Mouse (Mus musculus): ENCODE measurements around the gene Gja3. TPM values are rescaled to one million over a fixed set of nuclear protein-coding genes. Genes with fewer than 3 reads are reported as not detected.
A peak's percentile ranks its signal among the peaks of the same experiment; 100 is the strongest.
"Not testable (repeated sequence)": the region's sequence is repeated elsewhere in the genome, so short reads cannot be mapped to it uniquely, and the experiment has no call there.

Gja3 gene
- polyA plus RNA-seq, 1 experiment = 0.21 TPM

DNA sequence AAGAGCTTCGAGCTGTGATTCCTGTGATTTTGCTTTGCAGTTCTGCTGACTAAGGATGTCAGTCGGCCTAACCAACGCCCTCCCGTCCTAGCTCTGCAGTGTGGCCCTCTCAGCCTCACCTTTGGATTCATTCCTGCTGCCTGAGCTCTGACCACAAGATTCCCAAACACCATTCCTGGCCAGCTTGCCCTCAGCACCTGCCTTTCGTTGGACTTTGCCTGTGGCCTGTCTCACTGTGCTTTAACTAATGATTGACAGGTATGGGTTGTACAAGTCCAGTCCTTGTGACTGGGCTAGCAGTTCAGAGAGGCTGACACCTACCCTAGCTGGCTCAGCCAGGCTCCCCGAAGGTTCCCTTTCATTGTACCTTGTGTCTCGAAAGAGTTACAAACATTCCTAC is 31.2 kb upstream of the Gja3 start:
- no peaks in the 10 kb centered on the region for H3K9me3 ChIP-seq (replicated peaks; ENCODE audit: control insufficient read depth, insufficient read depth, low read length, poor library complexity, severe bottlenecking)
- TF ChIP-seq POLR2A (IDR thresholded peaks at IDR 0.05; ENCODE audit: insufficient read depth, low read length) = no peak
- no peak for TF ChIP-seq CTCF (IDR thresholded peaks at IDR 0.05; ENCODE audit: low read depth, low read length)
- TF ChIP-seq EP300 (IDR thresholded peaks at IDR 0.05; ENCODE audit: insufficient read depth, low read depth, low read length) = no peak
- H3K27ac ChIP-seq (ENCODE audit: insufficient read depth, low read length) = no peak overlapping the region

DNA sequence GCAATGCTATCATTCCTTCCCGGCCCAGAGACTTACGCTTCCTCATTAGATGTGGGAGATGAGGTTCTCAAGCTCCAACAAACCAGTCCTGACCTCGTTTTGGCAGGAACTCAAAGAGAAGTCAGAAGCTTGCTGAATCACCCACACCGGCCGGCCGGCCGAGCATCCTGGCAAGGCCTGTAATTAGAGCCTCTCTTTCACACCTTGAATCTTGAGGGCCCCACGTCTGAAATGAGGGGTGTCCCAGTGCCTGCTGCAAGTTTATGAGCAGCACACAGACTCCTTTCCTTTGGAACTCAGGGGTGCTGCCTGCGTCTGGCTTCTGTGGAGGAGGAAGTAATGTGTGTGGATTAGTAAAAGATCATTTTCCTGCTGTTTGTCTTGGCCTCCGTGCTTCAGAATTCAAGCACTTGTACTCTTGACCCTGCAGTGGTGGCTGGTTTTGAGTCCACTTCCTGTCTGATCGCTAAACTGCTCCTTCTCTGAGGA is 26.3 kb upstream of the Gja3 start:
- Histone ChIP-seq H3K4me1 (ENCODE audit: control insufficient read depth, insufficient read depth, low read length) (no peaks in the 10 kb centered on the region), H3K9ac (ENCODE audit: low read depth, poor library complexity, severe bottlenecking) (no peak overlapping the region), H3K9me3 (replicated peaks; ENCODE audit: control insufficient read depth, insufficient read depth, low read length, poor library complexity, severe bottlenecking) (no peaks in the 10 kb centered on the region), H3K36me3 (ENCODE audit: control insufficient read depth, insufficient read depth, low read length, poor library complexity, severe bottlenecking) (no peaks in the 10 kb centered on the region), H3K4me3 (ENCODE audit: low read depth, low read length) (no peak overlapping the region), H3K27ac (ENCODE audit: insufficient read depth, low read length) (no peak overlapping the region), H3K27me3 (ENCODE audit: control insufficient read depth, insufficient read depth, low read length, poor library complexity, severe bottlenecking) (no peaks in the 10 kb centered on the region)
- TF ChIP-seq CTCF (IDR thresholded peaks at IDR 0.05; ENCODE audit: low read depth, low read length) (no peak), EP300 (IDR thresholded peaks at IDR 0.05; ENCODE audit: insufficient read depth, low read depth, low read length) (no peak), POLR2A (IDR thresholded peaks at IDR 0.05; ENCODE audit: insufficient read depth, low read length) (no peak)

More for the DNA sequence above, 31.2 kb upstream of the Gja3 start:
- Histone ChIP-seq H3K4me3 (ENCODE audit: low read depth, low read length) (no peak overlapping the region), H3K27me3 (ENCODE audit: control insufficient read depth, insufficient read depth, low read length, poor library complexity, severe bottlenecking) (no peaks in the 10 kb centered on the region), H3K36me3 (ENCODE audit: control insufficient read depth, insufficient read depth, low read length, poor library complexity, severe bottlenecking) (no peaks in the 10 kb centered on the region), H3K9ac (ENCODE audit: low read depth, poor library complexity, severe bottlenecking) (no peak overlapping the region), H3K4me1 (ENCODE audit: control insufficient read depth, insufficient read depth, low read length) (no peaks in the 10 kb centered on the region)

DNA sequence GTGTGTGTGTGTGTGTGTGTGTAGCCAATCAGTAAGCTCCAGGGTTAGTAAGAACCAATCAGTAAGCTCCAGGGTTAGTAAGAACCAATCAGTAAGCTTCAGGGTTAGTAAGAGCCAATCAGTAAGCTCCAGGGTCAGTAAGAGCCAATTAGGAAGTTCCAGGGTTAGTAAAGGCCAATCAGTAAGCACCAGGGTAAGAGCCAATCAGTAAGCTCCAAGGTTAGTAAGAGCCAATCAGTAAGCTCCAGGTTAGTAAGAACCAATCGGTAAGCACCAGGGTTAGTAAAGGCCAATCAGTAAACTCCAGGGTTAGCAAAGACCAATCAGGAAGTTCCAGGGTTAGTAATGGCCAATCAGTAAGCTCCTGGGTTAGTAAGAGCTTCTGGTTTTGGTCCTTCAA is 25.0 kb upstream of the Gja3 start:
- Histone ChIP-seq H3K36me3 (ENCODE audit: control insufficient read depth, insufficient read depth, low read length, poor library complexity, severe bottlenecking) (no peaks in the 10 kb centered on the region), H3K4me1 (ENCODE audit: control insufficient read depth, insufficient read depth, low read length) (no peaks in the 10 kb centered on the region), H3K4me3 (ENCODE audit: low read depth, low read length) (no peak overlapping the region), H3K27ac (ENCODE audit: insufficient read depth, low read length) (no peak overlapping the region), H3K9ac (ENCODE audit: low read depth, poor library complexity, severe bottlenecking) (no peak overlapping the region), H3K9me3 (replicated peaks; ENCODE audit: control insufficient read depth, insufficient read depth, low read length, poor library complexity, severe bottlenecking) (no peaks in the 10 kb centered on the region), H3K27me3 (ENCODE audit: control insufficient read depth, insufficient read depth, low read length, poor library complexity, severe bottlenecking) (no peaks in the 10 kb centered on the region)
- TF ChIP-seq CTCF (IDR thresholded peaks at IDR 0.05; ENCODE audit: low read depth, low read length) (no peak), POLR2A (IDR thresholded peaks at IDR 0.05; ENCODE audit: insufficient read depth, low read length) (no peak), EP300 (IDR thresholded peaks at IDR 0.05; ENCODE audit: insufficient read depth, low read depth, low read length) (no peak)

DNA sequence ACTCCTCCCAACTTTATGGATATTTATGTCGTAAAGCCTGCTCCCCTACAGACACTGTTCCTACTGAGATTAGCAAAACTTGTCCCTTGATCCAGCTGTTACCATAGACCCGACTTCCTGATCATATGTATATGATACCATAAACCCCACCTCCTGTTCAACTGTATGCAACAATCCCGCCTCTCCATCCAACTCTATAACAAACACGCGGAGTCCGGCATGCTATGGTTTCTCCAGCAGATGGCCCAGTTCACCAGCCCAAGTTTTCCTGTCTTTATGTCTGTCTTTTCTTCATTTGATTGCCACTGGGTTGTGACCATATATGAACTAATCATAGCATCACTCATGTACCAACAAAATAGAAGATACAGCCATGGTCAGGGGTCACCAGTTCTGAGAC is 17.6 kb upstream of the Gja3 start:
- TF ChIP-seq CTCF (IDR thresholded peaks at IDR 0.05; ENCODE audit: low read depth, low read length) = no peak
- no peak for TF ChIP-seq POLR2A (IDR thresholded peaks at IDR 0.05; ENCODE audit: insufficient read depth, low read length)
- no peak for TF ChIP-seq EP300 (IDR thresholded peaks at IDR 0.05; ENCODE audit: insufficient read depth, low read depth, low read length)
- H3K36me3 ChIP-seq (ENCODE audit: control insufficient read depth, insufficient read depth, low read length, poor library complexity, severe bottlenecking) = no peaks in the 10 kb centered on the region
- no peak overlapping the region for H3K27ac ChIP-seq (ENCODE audit: insufficient read depth, low read length)
- H3K4me1 ChIP-seq (ENCODE audit: control insufficient read depth, insufficient read depth, low read length) = no peaks in the 10 kb centered on the region
- no peak overlapping the region for H3K4me3 ChIP-seq (ENCODE audit: low read depth, low read length)
- H3K9ac ChIP-seq (ENCODE audit: low read depth, poor library complexity, severe bottlenecking) = no peak overlapping the region
- H3K9me3 ChIP-seq (replicated peaks; ENCODE audit: control insufficient read depth, insufficient read depth, low read length, poor library complexity, severe bottlenecking) = no peaks in the 10 kb centered on the region
- no peaks in the 10 kb centered on the region for H3K27me3 ChIP-seq (ENCODE audit: control insufficient read depth, insufficient read depth, low read length, poor library complexity, severe bottlenecking)

DNA sequence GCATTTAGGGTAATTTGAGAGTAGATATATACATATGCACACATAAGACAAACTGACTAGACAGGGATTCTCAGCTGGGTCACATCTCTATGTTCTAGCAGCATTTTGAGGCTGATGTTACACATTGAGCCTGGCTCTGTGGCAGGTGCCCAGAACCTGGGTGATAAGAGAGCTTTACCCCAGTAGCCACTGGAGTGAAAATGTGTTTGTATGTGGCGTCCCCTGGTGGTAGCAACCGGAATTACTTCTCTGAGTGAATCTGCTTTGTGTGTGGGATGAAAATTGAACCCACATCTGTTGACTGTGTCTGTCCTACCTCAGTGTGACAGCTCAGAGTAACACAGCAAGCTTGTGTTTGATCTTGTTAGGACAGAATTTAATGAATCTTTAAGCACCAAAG is 12.0 kb upstream of the Gja3 start:
- peak; percentile 31 for TF ChIP-seq CTCF (IDR thresholded peaks at IDR 0.05; ENCODE audit: low read depth, low read length)
- H3K4me1 ChIP-seq (ENCODE audit: control insufficient read depth, insufficient read depth, low read length); H3K9me3 ChIP-seq (replicated peaks; ENCODE audit: control insufficient read depth, insufficient read depth, low read length, poor library complexity, severe bottlenecking); H3K27me3 ChIP-seq (ENCODE audit: control insufficient read depth, insufficient read depth, low read length, poor library complexity, severe bottlenecking); H3K4me3 ChIP-seq (ENCODE audit: low read depth, low read length); H3K36me3 ChIP-seq (ENCODE audit: control insufficient read depth, insufficient read depth, low read length, poor library complexity, severe bottlenecking); H3K27ac ChIP-seq (ENCODE audit: insufficient read depth, low read length); H3K9ac ChIP-seq (ENCODE audit: low read depth, poor library complexity, severe bottlenecking): not testable (repeated sequence)

DNA sequence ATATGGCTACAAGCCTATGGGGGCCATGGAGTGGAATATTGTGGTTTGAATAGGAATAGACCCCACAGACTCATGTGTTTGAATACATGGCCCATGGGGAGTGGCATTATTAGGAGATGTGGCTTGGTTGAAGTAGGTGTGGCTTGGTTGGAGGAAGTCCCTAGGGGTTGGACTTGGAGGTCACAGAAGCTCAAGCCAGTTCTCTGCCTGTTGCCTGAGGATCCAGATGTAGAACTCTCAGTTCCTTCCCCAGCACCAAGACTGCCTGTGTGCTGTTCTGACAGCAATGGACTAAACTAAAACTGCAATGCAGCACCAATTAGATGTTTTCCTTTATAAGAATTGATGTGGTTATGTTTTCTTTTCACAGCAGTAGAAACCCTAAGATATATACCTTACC is 8.2 kb upstream of the Gja3 start:
- H3K27me3 ChIP-seq (ENCODE audit: control insufficient read depth, insufficient read depth, low read length, poor library complexity, severe bottlenecking) = no peaks in the 10 kb centered on the region; the same call in 1 of the 2 replicates
- no peak overlapping the region for H3K27ac ChIP-seq (ENCODE audit: insufficient read depth, low read length)
- no peaks in the 10 kb centered on the region for H3K36me3 ChIP-seq (ENCODE audit: control insufficient read depth, insufficient read depth, low read length, poor library complexity, severe bottlenecking)
- H3K4me1 ChIP-seq (ENCODE audit: control insufficient read depth, insufficient read depth, low read length) = no peaks in the 10 kb centered on the region
- TF ChIP-seq POLR2A (IDR thresholded peaks at IDR 0.05; ENCODE audit: insufficient read depth, low read length) (no peak), EP300 (IDR thresholded peaks at IDR 0.05; ENCODE audit: insufficient read depth, low read depth, low read length) (no peak), CTCF (IDR thresholded peaks at IDR 0.05; ENCODE audit: low read depth, low read length) (no peak)
- H3K9me3 ChIP-seq (replicated peaks; ENCODE audit: control insufficient read depth, insufficient read depth, low read length, poor library complexity, severe bottlenecking) = no peaks in the 10 kb centered on the region
- H3K4me3 ChIP-seq (ENCODE audit: low read depth, low read length) = no peak overlapping the region
- no peak overlapping the region for H3K9ac ChIP-seq (ENCODE audit: low read depth, poor library complexity, severe bottlenecking)

Measured in ES-Bruce4 (cell line).